Mouse (Mus musculus): ENCODE measurements around the gene Hsph1. TPM values are rescaled to one million over a fixed set of nuclear protein-coding genes. Genes with fewer than 3 reads are reported as not detected.

The Hsph1 gene
- polyA plus RNA-seq, 1 experiment from 2014 or later: 117 TPM

Other genes starting within 250 kb of the Hsph1 start
- 1.3 and 1.7 TPM in 2 replicates for gene Medag, start 224.6 kb downstream of the Hsph1 start, polyA plus RNA-seq (2015; fragmentation: Nextera tagmentation; extraction: Ambion mirVana)
- 1.1 and 1.3 TPM in 2 replicates for gene Tex26, start 196.7 kb downstream of the Hsph1 start, polyA plus RNA-seq (2015; fragmentation: Nextera tagmentation; extraction: Ambion mirVana)
- 0.14 and 0.19 TPM in 2 replicates for gene Wdr95, start 107.7 kb downstream of the Hsph1 start, polyA plus RNA-seq (2015; fragmentation: Nextera tagmentation; extraction: Ambion mirVana)
- gene B3glct, start 41.9 kb upstream of the Hsph1 start, polyA plus RNA-seq (2015; fragmentation: Nextera tagmentation; extraction: Ambion mirVana): 13.4 and 14.4 TPM in 2 replicates

All from forebrain, embryonic 16.5 days (tissue).